Mouse (Mus musculus) c-Kit-negative CD71-positive TER-119-positive erythroid progenitor cells, embryonic 14.5 days (primary cell): Measurements from ENCODE around the gene Cyp2b10.
A peak's percentile ranks its signal among the peaks of the same experiment; 100 is the strongest.
"Not testable (repeated sequence)": the region's sequence is repeated elsewhere in the genome, so short reads cannot be mapped to it uniquely, and the experiment has no call there.

Experiments
- DNase-seq: peaks from one replicate; pipeline ENCODE4 v3.0.0-alpha.2; 2013; ENCODE audit warnings: low read depth, low spot score

Cyp2b10 gene

DNA sequence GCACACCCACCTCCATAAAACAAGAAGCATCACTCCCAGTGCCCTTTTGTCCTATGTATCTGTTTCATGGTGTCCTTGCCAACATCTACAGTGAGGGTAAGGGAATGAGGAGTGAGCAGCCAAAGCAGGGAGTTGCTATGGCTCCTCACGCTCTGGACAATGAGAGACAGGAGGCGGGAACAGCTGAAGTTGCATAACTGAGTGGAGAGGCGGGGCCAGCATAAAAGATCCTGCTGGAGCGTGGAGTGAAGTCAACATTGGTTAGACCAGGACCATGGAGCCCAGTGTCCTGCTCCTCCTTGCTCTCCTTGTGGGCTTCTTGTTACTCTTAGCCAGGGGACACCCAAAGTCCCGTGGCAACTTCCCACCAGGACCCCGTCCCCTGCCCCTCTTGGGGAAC, at the start of gene Cyp2b10:
Cyp2b10 (plus strand) TSS at position 210 of the 400 bp plus-strand sequence.
- DNase-seq = no peak

DNA sequence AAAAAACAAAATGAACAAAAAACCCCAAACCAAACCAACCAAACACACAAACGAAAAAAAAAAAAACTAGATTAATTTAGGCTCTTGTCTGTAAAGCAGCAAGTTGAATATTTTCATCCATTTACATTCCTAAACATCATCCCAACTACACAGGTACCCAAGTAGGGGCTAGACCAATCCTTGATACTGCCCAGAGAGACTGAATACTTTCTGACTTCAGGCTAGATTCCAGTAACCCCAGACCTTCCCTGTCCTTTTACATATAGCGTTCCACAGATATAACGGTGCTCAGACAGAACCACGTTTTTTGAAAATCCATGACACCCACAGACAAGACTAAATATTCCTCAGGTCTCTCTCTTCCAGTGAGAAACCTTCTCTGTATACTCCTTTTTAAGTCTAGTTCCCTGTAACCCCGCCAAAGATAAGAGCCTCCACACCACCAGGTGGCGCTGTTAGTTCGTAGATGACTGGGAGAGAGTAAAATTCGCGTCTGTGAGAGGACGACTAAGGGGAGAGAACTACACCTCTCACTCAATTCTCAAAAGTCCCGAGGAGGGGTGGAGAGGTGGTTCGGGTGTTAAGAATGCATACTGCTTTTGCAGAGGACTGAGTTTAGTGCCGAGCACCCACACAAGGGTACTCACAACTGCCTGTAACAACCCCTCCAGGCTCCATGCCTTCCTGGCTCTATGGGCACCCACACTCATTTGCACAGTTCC, 49.5 kb upstream of the Cyp2b10 start:
- peak; percentile 26 for DNase-seq

DNA sequence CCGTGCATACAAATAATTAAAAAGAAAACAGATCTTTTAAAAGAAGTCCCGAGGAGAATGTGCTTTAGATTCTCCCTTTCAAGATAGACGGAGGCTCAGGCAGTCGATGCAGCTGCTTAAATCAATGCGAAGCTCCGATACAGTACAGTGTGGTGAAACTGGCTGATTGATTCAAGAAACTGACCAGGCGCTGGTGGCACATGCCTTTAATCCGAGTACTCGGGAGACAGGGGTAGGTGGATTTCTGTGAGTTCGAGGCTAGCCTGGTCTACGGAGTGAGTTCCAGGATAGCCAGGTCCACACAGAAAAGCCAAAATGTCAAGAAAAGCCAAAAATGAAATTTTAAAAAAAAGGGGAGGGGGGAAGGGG, 49.0 kb upstream of the Cyp2b10 start:
- no peak for DNase-seq

DNA sequence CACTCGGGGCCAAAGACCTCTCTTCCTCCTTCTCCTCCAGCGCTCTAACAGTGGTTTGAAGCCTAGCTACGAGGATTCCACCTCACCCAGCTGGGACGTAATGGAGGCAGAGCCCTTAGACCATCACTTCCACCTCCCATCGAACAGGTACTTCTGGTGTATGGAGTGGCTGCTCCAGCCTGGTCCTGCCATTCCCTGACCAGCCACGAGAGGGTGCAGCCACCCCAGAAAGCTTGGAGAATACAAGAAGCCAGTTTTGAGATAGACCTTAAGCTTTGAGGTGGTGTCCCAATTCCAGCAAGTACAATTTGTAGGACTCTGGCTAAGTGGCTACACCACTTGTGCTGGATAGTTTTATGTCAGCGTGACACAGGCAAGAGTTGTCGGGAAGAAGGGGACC, 42.3 kb upstream of the Cyp2b10 start:
- DNase-seq = no peak

DNA sequence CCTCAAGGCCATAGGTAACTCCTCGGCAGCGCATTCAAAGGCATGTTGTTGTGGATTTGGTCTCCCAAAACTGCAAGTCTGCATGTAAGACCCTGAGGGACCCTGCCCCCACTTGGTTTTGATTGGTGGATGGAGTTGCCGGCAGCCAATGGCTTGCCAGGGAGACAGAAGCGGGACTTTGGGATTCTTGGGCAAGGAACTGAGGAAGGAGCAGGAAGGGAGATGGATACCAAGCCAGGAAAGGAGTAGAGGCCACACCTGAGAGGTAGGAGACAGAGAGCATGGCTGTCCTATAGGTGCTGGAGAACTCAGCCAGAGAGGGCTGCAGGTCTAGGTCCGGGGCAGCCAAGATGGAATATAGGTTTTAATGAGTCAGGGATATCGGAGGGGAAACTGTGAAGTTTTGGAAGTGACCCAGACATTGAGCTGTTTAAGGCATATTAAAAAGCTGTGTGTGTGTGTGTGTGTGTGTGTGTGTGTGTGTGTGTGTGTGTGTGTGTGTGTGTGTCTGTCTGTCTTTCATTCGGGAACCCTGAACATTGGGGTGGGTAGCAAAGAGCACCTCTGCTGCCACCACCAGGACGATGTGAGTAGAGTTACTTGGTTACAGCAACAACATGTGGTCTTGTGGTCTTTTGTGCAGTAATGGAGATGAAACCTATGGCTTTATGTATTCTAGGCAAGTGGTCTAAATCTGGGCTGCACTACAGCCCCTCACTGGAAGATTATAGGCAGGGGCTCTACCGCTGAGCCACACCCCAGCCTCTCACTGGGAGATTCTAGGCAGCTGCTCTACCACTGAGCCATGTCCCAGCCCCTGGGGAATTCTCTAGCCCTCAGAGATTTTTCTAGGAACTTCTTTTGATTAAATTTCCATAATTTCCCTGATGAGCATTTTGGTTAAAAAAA, 37.2 kb upstream of the Cyp2b10 start:
- DNase-seq = no peak

DNA sequence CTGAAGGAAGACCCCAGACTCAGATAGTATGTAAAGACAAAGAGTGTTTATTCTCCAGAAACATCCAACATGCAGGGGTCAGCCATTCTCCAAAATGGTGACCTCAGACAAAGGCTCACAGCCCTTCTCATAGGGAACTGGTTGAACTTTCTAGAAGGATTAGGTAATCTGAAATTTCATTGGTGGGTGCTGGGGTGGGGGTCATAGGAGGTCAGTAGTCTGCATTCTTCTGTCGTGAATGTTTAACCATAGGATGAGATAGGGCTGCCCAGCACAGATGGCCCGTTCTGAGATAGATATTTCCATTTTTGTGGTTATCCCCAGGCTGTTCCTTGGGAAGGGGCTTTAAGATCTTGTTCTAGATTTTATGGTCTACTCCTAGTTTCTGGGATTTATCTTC, 35.1 kb upstream of the Cyp2b10 start:
- DNase-seq = no peak

DNA sequence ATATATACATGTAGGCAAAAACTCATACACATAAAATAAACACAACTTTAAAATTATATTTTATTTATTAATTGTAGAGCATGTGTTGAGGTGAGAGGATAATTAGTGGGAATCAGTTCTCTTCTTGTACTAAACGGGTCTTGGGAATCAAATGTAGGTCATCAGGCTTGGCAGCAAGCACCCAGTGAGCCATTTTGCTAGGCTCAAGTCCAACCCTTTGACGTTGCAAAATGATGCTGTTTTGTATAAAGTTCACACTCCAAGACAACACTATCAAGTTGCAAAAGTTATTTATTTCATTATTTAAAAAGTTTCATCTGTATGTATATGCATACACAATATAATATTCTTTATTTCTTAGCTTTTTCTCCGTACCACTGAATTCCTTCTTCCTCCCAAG, 33.7 kb upstream of the Cyp2b10 start:
- DNase-seq = no peak

DNA sequence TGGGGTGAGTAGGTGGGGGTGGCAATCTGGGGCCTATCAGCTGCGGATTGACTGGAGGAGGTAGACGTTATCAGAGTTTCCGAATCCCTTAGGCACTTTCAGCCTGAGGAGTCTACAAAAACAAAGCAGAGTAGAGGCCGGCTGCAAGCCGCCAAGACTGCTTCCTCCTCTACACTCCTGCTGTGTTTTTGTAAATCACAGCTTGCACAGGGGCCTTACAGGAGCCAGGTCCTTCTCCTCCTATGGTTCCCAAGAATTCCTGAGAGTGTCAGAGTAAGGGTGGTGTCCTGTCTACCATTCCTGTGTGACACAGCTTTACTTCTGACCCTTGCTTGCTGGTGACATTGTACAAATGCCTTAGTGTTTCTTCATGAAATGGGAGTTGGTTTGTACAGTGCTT, 32.6 kb upstream of the Cyp2b10 start:
- no peak for DNase-seq

DNA sequence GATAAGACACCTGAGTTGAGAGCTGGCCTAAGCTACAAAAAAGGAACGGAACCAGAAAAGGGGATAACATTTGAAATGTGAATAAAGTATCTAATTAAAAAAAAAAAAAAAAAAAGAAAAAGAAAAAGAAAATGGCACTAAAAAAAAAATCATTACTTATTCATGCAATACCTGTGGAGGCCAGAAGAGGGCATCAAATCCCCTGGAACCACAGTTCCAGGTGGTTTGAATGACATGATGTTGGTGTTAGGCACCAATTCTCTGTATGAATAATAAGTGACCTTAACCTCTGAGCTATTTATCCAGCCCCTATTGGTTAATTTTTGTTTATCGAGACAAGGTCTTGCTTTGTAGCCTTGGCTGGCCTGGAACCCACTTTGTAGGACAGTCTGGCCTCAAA, 27.6 kb upstream of the Cyp2b10 start:
- DNase-seq = no peak

DNA sequence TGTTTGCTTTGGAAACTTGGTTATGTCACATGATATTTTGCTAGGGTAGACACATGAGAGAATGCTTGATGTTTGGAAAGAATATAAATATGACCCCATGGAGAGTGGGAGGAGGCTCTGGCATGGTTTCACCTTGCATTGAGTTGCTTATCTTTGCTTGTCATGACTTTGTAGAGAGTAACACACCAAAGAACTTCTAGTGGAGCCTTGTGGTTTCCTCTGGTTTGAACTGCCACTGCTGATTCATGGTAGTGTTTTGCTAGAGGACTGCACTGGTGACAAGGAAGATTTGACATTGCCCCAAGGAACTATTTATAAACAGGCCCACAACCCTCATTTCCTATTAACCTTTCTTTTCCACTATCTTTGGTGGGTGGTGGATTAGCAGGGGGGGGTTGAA, 24.8 kb upstream of the Cyp2b10 start:
- DNase-seq = no peak

DNA sequence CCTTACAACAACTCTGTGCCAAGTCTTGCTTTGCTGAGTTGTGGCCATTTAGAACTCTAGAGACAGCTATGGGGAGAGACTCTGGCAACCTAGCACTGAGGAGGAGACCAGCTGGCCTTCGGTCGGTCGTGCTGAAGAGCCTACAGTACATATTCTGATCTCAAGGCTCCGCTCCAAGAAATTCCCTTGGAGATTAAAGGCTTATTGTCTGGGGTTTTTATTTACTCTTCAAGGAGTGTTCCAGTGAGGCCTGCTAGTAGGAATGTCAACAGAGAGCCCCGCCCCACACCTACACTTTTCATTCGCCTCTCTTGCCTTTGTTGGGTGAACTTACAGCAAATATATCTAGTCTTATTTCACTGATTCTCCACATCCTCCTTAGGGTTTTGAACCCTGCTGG, 18.7 kb upstream of the Cyp2b10 start:
- DNase-seq = no peak

DNA sequence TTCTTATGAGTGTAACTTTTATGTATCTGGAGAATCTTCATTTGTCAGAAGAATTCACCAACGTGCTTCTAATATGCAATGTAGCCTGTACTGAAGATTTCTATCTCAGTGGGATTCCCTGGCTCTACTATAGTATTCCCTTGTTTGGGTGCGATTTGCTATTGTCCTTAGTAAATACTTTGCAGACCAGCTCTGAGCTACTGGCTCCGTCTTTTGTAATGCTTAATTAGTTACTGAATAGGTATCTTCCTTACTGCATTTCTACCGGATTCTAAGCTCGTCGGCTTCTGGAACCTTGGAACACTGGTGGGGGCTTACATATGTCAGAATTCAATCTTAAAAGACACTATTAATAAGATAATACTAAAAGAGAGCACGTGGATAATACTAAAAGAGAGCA, 16.7 kb upstream of the Cyp2b10 start:
- DNase-seq = not testable (repeated sequence)

DNA sequence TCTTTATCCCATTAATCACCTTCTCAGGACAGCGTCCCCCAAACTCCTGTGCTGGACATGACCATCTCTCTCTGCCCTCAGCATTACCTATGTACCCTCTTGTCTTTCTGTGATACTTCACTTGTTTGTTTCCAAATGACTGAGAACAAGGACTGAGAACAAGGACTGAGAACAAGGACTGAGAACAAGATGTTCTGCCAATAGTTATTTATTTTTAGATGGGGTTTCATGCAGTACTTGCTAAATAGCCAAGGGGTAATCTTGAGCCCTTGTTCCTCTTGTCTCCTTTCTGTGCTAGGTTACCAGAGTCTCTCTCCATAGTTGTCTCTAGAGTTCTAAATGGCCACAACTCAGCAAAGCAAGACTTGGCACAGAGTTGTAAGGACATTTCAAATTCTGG, 13.1 kb upstream of the Cyp2b10 start:
- DNase-seq = no peak

DNA sequence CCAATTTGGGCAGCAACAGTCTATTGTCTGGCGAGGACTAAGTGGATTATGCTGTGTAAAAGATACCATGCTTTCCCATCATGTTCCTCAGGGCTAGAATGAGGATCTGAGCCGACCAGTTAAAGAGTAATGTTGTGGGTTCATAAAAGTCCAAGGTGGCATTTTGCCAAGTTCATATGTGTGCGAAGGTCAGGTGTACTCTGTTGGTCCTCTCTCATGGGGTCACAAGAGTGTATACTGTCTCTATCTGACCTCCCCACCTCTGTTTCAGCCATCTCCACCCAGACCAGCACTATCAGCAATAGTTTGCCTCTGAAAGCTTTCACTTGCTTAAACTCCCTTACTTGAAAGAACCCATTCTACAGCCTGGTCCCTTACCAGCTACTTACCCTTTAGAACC, 9.7 kb upstream of the Cyp2b10 start:
- DNase-seq = no peak

DNA sequence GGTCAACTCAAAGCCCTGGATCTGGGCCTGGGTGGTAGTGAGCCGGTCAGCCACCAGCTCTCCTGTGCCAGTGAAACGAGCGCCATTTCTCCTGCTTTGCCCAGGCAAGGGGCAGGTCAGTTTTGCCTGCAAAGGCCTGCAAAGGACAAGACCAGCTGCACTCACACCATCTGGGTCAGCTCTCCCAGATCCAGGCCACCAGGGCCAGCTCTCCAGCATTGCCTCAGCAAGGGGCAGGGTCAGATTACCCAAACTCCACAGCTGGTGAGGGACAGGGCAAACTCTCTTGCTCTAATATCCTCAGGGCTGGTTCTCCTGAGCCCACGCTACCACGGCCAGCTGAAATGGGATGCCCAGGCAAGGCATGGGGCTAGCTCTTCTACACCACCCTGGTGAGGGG, 4.3 kb upstream of the Cyp2b10 start:
- DNase-seq = no peak

DNA sequence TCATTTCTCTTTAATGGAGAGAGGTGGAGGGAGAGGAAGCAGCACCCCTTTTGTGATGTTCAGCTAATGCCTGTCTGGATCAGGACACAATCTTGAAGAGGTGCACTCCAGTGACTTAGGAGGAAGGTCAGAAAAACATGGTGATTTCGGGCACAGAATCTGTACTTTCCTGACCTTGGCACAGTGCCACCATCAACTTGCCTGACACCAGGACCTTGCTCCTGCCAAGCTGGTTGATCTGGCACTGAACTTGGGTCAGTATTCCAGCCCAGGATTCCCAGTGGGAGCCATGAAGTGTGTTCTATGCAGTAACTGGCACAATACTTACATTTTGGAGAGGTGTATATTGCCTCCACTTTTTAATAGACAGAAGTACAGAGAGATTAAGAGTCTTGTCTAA, 2.3 kb upstream of the Cyp2b10 start:
- no peak for DNase-seq

DNA sequence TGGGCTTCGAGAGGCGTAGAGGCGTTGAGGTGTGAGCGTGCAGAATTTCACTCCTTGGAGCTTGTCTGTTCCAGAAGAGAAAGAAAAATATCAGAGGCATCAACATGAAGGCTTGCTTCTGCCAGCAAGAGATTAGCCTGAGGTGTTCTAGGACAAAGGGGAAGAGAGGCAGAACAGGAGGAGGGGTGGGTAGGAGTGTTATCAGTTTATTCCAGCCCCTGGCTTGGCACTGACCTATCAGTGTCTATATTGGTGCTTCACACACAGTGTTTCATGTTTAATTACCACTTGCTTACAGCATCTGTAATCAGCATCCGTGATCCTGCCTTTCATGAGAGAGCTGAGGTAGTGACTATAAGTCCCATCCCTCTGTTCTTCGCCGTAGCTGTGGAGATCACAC, 644 bp downstream of the Cyp2b10 start:
- DNase-seq = no peak

DNA sequence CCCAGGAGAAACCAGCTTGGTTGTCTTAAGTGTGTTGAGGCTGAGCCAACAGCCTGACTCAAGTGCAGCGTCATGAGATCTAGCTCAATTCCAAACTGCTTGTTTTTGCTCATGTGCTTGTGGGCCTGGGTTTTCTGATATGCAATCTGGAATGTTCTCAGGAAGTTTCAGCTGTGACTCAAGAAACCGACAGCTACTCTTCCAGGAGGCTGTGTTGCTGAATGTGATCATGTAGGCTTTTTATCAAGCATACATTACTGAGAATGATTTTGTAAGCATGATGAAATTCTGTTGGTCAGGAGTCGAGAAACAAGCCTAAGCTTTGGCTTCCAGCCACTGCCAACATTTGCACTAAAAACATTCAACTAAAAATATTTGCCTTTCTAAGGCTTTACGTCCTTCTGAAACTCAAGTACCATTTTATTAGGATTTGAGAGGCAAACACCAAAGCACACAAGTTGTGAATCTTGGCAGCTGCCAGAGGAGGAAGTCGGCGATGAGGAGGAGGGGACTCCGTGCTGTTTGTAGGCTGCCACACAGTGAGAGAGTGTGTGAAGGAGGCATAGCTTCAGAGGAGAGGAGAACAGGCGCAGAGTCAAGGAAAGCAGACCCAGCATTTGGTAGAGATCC, 4.8 kb downstream of the Cyp2b10 start:
- no peak for DNase-seq

DNA sequence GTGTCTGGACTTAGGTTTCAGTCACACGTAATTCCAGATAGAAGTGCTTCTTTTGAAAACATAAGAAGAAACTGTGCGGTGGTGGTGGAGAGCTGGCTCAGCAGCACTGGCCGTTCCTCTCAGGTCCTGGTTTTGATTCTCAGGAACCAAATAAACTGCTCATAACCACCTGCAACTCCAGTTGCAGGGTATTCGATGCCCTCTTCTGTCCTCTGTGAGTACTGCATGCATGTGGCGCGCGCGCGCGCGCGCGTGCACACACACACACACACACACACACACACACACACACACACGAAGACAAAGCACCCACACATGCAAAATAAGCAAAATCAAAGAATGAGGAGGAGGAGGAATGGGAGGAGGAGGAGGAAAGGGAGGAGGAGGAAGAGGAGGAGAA, 5.7 kb downstream of the Cyp2b10 start:
- no peak for DNase-seq

DNA sequence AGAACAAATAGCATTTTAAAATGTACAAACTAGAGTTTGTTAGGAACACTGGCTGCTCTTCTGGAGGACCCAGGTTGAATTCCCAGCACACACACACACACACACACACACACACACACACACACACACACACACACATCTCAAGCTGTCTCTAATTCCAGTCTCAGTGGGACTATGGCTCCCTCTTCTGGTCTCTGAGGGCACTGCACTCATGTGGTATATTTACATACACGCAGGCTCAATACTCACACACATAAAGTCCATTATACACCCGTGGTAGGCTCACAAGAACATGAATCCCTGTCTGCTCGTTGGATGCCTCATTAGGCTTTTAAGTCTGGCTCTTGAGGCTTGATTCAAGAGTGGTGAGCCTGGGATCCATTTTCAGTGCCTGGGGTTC, 6.6 kb downstream of the Cyp2b10 start:
- no peak for DNase-seq

DNA sequence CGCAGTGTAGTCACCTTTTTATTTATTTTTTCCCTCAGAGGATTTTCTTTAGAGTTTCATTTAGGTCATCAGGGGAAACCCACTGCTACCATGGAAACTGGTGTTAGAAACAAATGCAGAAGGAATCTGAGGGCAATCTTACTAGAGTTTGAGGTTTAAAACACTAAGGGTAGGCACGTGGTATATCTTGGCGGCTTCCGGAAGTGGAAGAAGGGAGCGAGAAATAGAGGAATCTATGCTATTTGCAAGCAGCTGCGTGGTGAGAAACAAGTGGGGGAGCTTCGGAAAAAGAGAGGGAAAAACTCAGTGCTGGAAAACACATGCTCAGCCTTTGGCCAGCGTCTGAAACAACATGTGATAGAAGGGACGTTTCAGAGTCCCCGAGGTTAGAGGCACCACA, 7.1 kb downstream of the Cyp2b10 start:
- no peak for DNase-seq

DNA sequence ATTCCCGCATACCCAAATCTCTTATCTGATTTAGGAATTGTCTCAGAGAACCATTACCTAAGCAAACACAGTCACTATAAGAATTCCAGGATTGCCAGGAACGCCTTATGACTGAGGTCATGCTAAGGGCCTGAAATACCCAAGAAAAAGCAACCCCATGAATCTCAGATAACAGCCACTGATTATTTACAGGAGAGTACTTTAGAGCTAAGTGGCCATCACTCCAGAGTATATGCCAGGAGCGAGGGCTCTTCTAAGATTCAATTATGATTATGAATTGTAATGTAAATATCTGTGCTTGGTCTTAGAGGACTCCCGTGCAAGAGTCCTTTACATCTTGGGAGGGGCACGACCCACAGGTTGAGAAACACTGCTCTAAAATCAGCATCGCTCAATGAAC, 10.0 kb downstream of the Cyp2b10 start:
- no peak for DNase-seq

DNA sequence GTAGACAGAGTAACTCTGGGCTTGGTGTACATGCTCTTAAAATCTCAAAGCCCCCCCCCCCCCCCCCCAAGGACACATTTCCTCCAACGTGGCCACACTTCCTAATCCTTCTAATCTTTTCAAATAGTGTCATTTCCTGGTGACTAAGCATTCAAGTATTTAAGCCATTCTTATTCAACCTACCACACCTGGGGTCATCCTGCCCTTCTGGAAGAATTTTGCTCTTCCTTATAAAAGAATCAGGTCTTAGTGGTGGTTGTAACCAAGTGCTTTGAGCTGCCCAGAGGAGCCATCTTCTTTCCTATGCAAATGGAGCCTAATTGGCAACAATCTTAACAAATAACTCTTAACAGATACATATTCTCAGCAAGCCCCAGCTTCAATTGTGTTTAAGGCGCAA, 12.6 kb downstream of the Cyp2b10 start:
- DNase-seq = no peak
